Mouse (Mus musculus) CH12.LX (cell line): ENCODE data around the gene Pkd1l2.

ENCODE experiments used
- CTCF ChIP-seq, 2 experiments: IDR thresholded peaks in 1 of 2; conservative IDR thresholded peaks in 1 of 2; 2 replicates each; pipeline ENCODE4 v1.5.1; 2011 to 2012; ENCODE audit warnings: low read depth in 2 of 2, low read length in 2 of 2, improper control_type of control experiment in 1 of 2, inconsistent platforms in 1 of 2, mild to moderate bottlenecking in 1 of 2, moderate library complexity in 1 of 2
- EP300 ChIP-seq: IDR thresholded peaks from 2 replicates; pipeline ENCODE4 v1.6.1; 2011; ENCODE audit warnings: low read length, improper control_type of control experiment
- HCFC1 ChIP-seq: IDR thresholded peaks from 2 replicates; pipeline ENCODE4 v1.6.1; 2012; ENCODE audit warnings: low read depth, mild to moderate bottlenecking, inconsistent platforms, low read length, improper control_type of control experiment
- MAX ChIP-seq: IDR thresholded peaks from 2 replicates; pipeline ENCODE4 v1.6.1; 2011; ENCODE audit warnings: low read length, improper control_type of control experiment
- POLR2AphosphoS2 ChIP-seq: IDR thresholded peaks from 2 replicates; pipeline ENCODE4 v1.6.1; 2011; ENCODE audit warnings: low read depth, low read length, improper control_type of control experiment
- SMC3 ChIP-seq: IDR thresholded peaks from 2 replicates; pipeline ENCODE4 v1.6.1; 2011; ENCODE audit warnings: low read depth, low read length, improper control_type of control experiment
- TBP ChIP-seq: conservative IDR thresholded peaks from 2 replicates; pipeline ENCODE4 v1.6.1; 2011; ENCODE audit warnings: low read depth, low read length, improper control_type of control experiment
- USF2 ChIP-seq: conservative IDR thresholded peaks from 2 replicates; pipeline ENCODE4 v1.6.1; 2011; ENCODE audit warnings: low read depth, low read length, improper control_type of control experiment
- ZC3H11A ChIP-seq: IDR thresholded peaks from 2 replicates; pipeline ENCODE4 v1.6.1; 2012; ENCODE audit warnings: low read depth, mild to moderate bottlenecking, inconsistent platforms, low read length, improper control_type of control experiment

DNA sequence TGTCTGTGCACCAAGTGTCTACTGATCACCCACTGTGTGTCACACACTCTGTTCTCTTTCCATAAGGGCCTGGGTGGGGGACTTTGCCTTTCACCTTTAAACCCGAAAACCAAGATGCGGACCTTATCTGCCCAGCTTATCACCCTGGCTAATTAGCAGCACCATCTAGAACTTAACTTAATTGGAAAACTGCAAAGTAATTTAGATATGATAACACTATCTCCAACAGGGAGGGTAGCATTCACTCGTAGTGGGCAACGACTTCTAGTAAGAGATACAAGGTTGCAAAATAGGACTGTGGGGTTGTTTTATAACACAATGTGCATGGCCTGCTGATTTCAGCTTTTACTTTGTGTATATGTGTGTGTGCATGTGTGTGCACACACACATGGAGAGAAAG lies 7.6 kb upstream of the Pkd1l2 start:
- TF ChIP-seq CTCF (conservative IDR thresholded peaks at IDR 0.05 in 1 of 2, IDR thresholded peaks at IDR 0.05 in 1 of 2; ENCODE audit: low read depth in 2 of 2, low read length in 2 of 2) (no peak), EP300 (no peak), SMC3 (no peak), TBP (no peak), ZC3H11A (no peak), POLR2AphosphoS2 (no peak), MAX (no peak), HCFC1 (no peak), USF2 (no peak)
